Mouse (Mus musculus): ENCODE measurements at regions not wholly inside any gene's neighbourhood (a gene's known extent, or its start where the extent isn't known, plus 50 kb on each side); places are given as distances from the start of the nearest gene placed in this dataset.
"Not testable (repeated sequence)": the region's sequence is repeated elsewhere in the genome, so short reads cannot be mapped to it uniquely, and the experiment has no call there.

GRCm38 (mm10) chr14:37571971-37572370 lies 436.9 kb upstream of the Ghitm start:
- DNase-seq (ENCODE audit: low spot score in 2 of 2), result no peak

- DNase-seq (ENCODE audit: low spot score in 2 of 2), result no peak
Measured at GRCm38 (mm10) chr14:37558258-37558657, 423.2 kb upstream of the Ghitm start.

GRCm38 (mm10) chr14:37523616-37524015 lies 388.5 kb upstream of the Ghitm start:
- no peak for DNase-seq (ENCODE audit: low spot score in 2 of 2)

GRCm38 (mm10) chr14:37520631-37521030 lies 385.6 kb upstream of the Ghitm start:
- DNase-seq (ENCODE audit: low spot score in 2 of 2), result not testable (repeated sequence)

GRCm38 (mm10) chr14:37505314-37505713 lies 370.2 kb upstream of the Ghitm start:
- DNase-seq (ENCODE audit: low spot score in 2 of 2), result no peak

GRCm38 (mm10) chr14:37490711-37491110 lies 355.6 kb upstream of the Ghitm start:
- DNase-seq (ENCODE audit: low spot score in 2 of 2), result no peak

- DNase-seq (ENCODE audit: low spot score in 2 of 2), result no peak
Measured at GRCm38 (mm10) chr14:37485292-37485691, 350.2 kb upstream of the Ghitm start.

- DNase-seq (ENCODE audit: low spot score in 2 of 2), result no peak
Measured at GRCm38 (mm10) chr14:37477599-37477998, 342.5 kb upstream of the Ghitm start.

- no peak for DNase-seq (ENCODE audit: low spot score in 2 of 2)
Measured at GRCm38 (mm10) chr14:37468711-37469110, 333.6 kb upstream of the Ghitm start.

- no peak for DNase-seq (ENCODE audit: low spot score in 2 of 2)
Measured at GRCm38 (mm10) chr14:37440874-37441273, 305.8 kb upstream of the Ghitm start.

GRCm38 (mm10) chr14:37430656-37431055 lies 295.6 kb upstream of the Ghitm start:
- DNase-seq (ENCODE audit: low spot score in 2 of 2), result no peak

- no peak for DNase-seq (ENCODE audit: low spot score in 2 of 2)
Measured at GRCm38 (mm10) chr14:37425506-37425905, 290.4 kb upstream of the Ghitm start.

- no peak for DNase-seq (ENCODE audit: low spot score in 2 of 2)
Measured at GRCm38 (mm10) chr14:37421566-37421965, 286.5 kb upstream of the Ghitm start.

GRCm38 (mm10) chr14:37412583-37412982 lies 277.5 kb upstream of the Ghitm start:
- not testable (repeated sequence) for DNase-seq (ENCODE audit: low spot score in 2 of 2)

- no peak for DNase-seq (ENCODE audit: low spot score in 2 of 2)
Measured at GRCm38 (mm10) chr14:37371972-37372371, 236.9 kb upstream of the Ghitm start.

- DNase-seq (ENCODE audit: low spot score in 2 of 2), result no peak
Measured at GRCm38 (mm10) chr14:37361896-37362295, 226.8 kb upstream of the Ghitm start.

GRCm38 (mm10) chr14:37355968-37356704 lies 221.1 kb upstream of the Ghitm start:
- DNase-seq (ENCODE audit: low spot score in 2 of 2), result peak; percentile 73 to 81

- no peak for DNase-seq (ENCODE audit: low spot score in 2 of 2)
Measured at GRCm38 (mm10) chr14:37323392-37323791, 188.3 kb upstream of the Ghitm start.

GRCm38 (mm10) chr14:37315239-37315895 lies 180.3 kb upstream of the Ghitm start:
- peak in 1 of 2 experiments; percentile 5 for DNase-seq (ENCODE audit: low spot score in 2 of 2)

GRCm38 (mm10) chr14:37313906-37314305 lies 178.8 kb upstream of the Ghitm start:
- peak in 1 of 2 experiments; percentile 6 for DNase-seq (ENCODE audit: low spot score in 2 of 2)

GRCm38 (mm10) chr14:37312887-37313286 lies 177.8 kb upstream of the Ghitm start:
- no peak for DNase-seq (ENCODE audit: low spot score in 2 of 2)

GRCm38 (mm10) chr14:37306622-37307274 lies 171.7 kb upstream of the Ghitm start:
- no peak for DNase-seq (ENCODE audit: low spot score in 2 of 2)

- DNase-seq (ENCODE audit: low spot score in 2 of 2), result no peak
Measured at GRCm38 (mm10) chr14:37298631-37299030, 163.6 kb upstream of the Ghitm start.
